Mouse (Mus musculus): ENCODE measurements around the gene Notch1. TPM values are rescaled to one million over a fixed set of nuclear protein-coding genes. Genes with fewer than 3 reads are reported as not detected.

Notch1 gene
- polyA plus RNA-seq, 2 experiments, result 1.7 to 2.1 TPM

DNA sequence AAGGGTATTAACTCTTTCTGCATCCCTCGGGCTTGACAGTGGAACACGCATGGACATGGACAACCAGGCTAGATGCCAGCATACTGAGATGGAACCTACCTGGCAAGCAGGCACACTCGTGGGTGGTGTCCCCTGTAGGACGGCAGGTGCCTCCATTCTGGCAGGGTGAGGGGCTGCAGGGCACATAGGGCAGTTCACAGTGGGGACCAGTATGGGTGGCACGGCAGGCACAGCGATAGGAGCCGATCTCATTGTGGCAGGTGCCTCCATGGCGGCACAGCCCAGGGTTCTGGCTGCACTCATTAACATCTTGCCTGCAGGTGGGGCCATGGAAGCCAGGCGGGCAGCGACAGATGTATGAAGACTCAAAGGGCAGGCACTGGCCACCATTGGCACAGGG is 32.3 kb downstream of the Notch1 start:
- Histone ChIP-seq H3K27me3 (ENCODE audit: control insufficient read depth, insufficient read depth, low read length) (no peaks in the 10 kb centered on the region; the same call in 1 of the 2 replicates), H3K9ac (replicated peaks) (no peak overlapping the region), H3K36me3 (replicated peaks; ENCODE audit: control insufficient read depth, insufficient read depth, low read depth) (no peaks in the 10 kb centered on the region), H3K4me2 (ENCODE audit: low read depth) (no peak overlapping the region), H3K4me1 (replicated peaks; ENCODE audit: control insufficient read depth in 2 of 2, insufficient read depth in 2 of 2, low read length in 1 of 2) (peaks cover 0 to 12% of the 10 kb centered on the region in 2 experiments; a peak in 2 of 4 replicates), H3K4me3 (ENCODE audit: insufficient read depth in 1 of 2, low read depth in 2 of 2, low read length in 2 of 2) (no peak overlapping the region), H3K9me3 (ENCODE audit: control insufficient read depth, low read length) (no peaks in the 10 kb centered on the region), H3K27ac (no peak overlapping the region)
- TF ChIP-seq CTCF (IDR thresholded peaks at IDR 0.05; ENCODE audit: low read depth) (no peak), EP300 (IDR thresholded peaks at IDR 0.05; ENCODE audit: low read depth) (no peak)
- 65% methylated on average over 10 of the region's 10 CpGs for WGBS (ENCODE audit: insufficient replicate concordance)
- ATAC-seq (ENCODE audit: insufficient read depth), result no peak
- DNase-seq (ENCODE audit: low read depth in 3 of 3, low spot score in 3 of 3), result no peak

DNA sequence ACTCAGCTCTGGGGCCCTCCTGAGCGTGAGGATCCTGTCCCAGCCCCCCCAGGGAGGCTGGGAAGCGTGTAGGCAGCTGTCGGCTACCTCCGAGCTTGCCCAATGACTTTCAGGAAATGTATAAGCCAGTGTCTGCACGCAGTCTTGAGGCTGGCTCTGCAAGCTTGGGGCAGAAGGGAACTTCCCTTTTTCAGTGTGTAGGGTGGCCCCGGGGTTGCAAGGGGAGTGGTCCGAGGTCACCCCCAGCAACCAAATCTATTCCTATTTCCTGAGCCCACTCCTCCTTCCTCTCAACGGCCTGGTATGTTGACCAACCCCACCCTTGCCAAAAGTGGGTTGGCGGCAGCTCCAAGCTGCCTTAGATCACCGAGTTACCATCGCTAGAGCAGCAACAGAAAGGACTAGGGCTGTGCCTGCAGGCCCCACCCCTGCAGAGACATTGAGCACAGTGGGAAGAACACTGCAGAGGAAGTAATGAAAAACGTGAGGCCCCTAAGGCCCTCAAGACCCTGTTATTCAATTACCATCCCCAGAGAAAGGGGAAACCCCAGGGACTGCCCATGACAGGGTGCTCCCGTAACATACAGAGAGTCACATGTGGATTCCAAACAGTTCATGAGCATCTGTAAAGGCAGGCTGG is 33.1 kb downstream of the Notch1 start:
- no peaks in the 10 kb centered on the region for H3K36me3 ChIP-seq (replicated peaks; ENCODE audit: control insufficient read depth, insufficient read depth, low read depth)
- TF ChIP-seq EP300 (IDR thresholded peaks at IDR 0.05; ENCODE audit: low read depth), result no peak
- TF ChIP-seq CTCF (IDR thresholded peaks at IDR 0.05; ENCODE audit: low read depth), result no peak
- H3K27ac ChIP-seq, result no peak overlapping the region
- DNase-seq (ENCODE audit: low read depth in 3 of 3, low spot score in 3 of 3) (no peak), ATAC-seq (ENCODE audit: insufficient read depth) (0 out of 2 replicates have a peak, but pooled peaks have one; percentile 38)
- no peak overlapping the region for H3K4me3 ChIP-seq (ENCODE audit: insufficient read depth in 1 of 2, low read depth in 2 of 2, low read length in 2 of 2)
- H3K4me2 ChIP-seq (ENCODE audit: low read depth), result no peak overlapping the region
- no peaks in the 10 kb centered on the region; the same call in 1 of the 2 replicates for H3K27me3 ChIP-seq (ENCODE audit: control insufficient read depth, insufficient read depth, low read length)
- peaks cover 0 to 12% of the 10 kb centered on the region in 2 experiments; a peak in 2 of 4 replicates for H3K4me1 ChIP-seq (replicated peaks; ENCODE audit: control insufficient read depth in 2 of 2, insufficient read depth in 2 of 2, low read length in 1 of 2)
- WGBS (ENCODE audit: insufficient replicate concordance), result 8% methylated on average over 13 of the region's 13 CpGs
- H3K9ac ChIP-seq (replicated peaks), result no peak overlapping the region
- H3K9me3 ChIP-seq (ENCODE audit: control insufficient read depth, low read length), result no peaks in the 10 kb centered on the region

DNA sequence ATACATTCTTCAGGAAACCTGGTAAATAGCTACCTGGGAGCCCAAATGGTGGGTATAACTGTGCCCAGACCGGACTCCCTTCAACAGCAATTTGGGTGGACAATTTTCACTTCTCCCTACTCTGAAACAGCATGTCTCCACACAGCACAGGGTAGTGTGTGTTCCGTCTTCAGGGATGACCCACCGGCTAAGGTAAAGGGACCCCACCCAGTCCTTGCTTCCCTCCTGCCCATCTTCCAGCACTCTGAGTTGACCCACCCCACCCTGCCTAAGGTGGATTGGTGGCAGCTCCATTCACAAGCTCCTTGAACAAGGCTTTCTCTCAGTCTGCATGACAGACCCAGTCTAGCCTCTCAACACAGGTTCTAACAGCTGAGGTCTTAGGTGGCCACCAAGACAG is 33.6 kb downstream of the Notch1 start:
- 41% methylated on average over 3 of the region's 3 CpGs for WGBS (ENCODE audit: insufficient replicate concordance)
- Histone ChIP-seq H3K36me3 (replicated peaks; ENCODE audit: control insufficient read depth, insufficient read depth, low read depth) (no peaks in the 10 kb centered on the region), H3K4me1 (replicated peaks; ENCODE audit: control insufficient read depth in 2 of 2, insufficient read depth in 2 of 2, low read length in 1 of 2) (peaks cover 0 to 11% of the 10 kb centered on the region in 2 experiments; a peak in 2 of 4 replicates), H3K9ac (replicated peaks) (no peak overlapping the region), H3K9me3 (ENCODE audit: control insufficient read depth, low read length) (no peaks in the 10 kb centered on the region), H3K27ac (no peak overlapping the region), H3K27me3 (ENCODE audit: control insufficient read depth, insufficient read depth, low read length) (no peaks in the 10 kb centered on the region; the same call in 1 of the 2 replicates), H3K4me3 (ENCODE audit: insufficient read depth in 1 of 2, low read depth in 2 of 2, low read length in 2 of 2) (no peak overlapping the region), H3K4me2 (ENCODE audit: low read depth) (peak overlapping the region; percentile 6; the same call in 1 of the 2 replicates)
- ATAC-seq (ENCODE audit: insufficient read depth), result no peak
- TF ChIP-seq EP300 (IDR thresholded peaks at IDR 0.05; ENCODE audit: low read depth) (no peak), CTCF (IDR thresholded peaks at IDR 0.05; ENCODE audit: low read depth) (no peak)
- no peak for DNase-seq (ENCODE audit: low read depth in 3 of 3, low spot score in 3 of 3)

DNA sequence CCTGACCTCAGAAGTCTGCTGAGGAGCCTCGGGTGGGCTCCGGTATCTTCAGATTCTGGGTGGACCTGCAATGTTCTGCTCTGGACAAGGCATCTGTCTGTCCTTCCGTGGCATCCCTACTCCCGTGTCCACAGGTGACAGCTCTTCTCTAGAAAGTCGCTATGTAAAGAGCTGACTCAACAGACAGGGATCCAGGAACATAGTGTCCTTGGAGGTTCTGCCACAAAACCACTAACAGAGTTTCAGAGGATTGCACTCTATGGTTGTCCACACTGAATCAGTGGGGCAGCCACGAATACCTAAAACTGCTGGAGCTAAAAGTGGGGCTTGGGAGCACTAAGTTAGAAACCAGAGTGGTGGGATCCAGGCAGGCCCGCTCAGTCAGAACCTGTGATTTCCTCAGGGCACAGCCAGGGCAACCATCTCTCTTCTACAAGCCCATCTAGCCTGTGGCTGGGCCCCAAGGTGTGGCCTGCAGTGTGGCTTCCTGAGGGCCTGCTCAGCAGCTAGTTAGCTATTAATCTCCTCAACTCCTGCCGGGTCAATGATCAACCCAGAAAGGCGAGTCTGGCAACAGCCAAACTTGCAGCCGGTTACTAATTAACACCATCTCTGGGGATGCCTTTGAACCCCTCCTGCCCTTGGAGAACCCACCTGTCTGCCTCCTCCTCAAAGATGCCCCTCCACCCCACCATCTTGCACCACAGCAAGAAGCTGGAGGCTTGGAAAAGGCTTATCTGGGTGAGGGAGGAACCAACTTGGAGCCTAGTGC is 34.6 kb downstream of the Notch1 start:
- Histone ChIP-seq H3K4me2 (ENCODE audit: low read depth) (no peak overlapping the region), H3K4me1 (replicated peaks; ENCODE audit: control insufficient read depth in 2 of 2, insufficient read depth in 2 of 2, low read length in 1 of 2) (peaks cover 0 to 8% of the 10 kb centered on the region in 2 experiments; a peak in 2 of 4 replicates), H3K27ac (no peak overlapping the region), H3K4me3 (ENCODE audit: insufficient read depth in 1 of 2, low read depth in 2 of 2, low read length in 2 of 2) (no peak overlapping the region), H3K27me3 (ENCODE audit: control insufficient read depth, insufficient read depth, low read length) (no peaks in the 10 kb centered on the region), H3K36me3 (replicated peaks; ENCODE audit: control insufficient read depth, insufficient read depth, low read depth) (no peaks in the 10 kb centered on the region), H3K9me3 (ENCODE audit: control insufficient read depth, low read length) (no peaks in the 10 kb centered on the region), H3K9ac (replicated peaks) (no peak overlapping the region)
- ATAC-seq (ENCODE audit: insufficient read depth) (peak; percentile 22; the same call in 1 of the 2 replicates), DNase-seq (ENCODE audit: low read depth in 3 of 3, low spot score in 3 of 3) (no peak)
- TF ChIP-seq EP300 (IDR thresholded peaks at IDR 0.05; ENCODE audit: low read depth), result no peak
- no peak for TF ChIP-seq CTCF (IDR thresholded peaks at IDR 0.05; ENCODE audit: low read depth)
- 49% methylated on average over 10 of the region's 10 CpGs for WGBS (ENCODE audit: insufficient replicate concordance)

DNA sequence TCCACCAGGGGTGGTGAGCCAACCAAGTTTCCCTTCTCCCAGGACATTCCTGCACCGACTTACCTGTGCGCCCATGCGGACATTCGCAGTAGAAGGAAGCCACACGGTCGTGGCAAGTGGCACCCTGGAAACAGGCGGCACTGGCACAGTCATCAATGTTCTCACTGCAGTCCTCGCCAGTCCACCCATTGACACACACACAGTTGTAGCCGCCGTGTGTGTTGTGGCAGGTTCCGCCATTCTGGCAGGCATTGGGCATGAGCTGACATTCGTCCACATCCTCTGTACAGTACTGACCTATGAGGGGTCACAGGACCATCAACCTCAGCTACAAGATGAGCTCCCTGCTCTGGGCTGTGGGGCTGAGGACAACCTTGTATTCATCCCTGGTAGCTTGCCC is 35.6 kb downstream of the Notch1 start:
- DNase-seq (ENCODE audit: low read depth in 3 of 3, low spot score in 3 of 3) (no peak), ATAC-seq (ENCODE audit: insufficient read depth) (no peak)
- no peak overlapping the region for H3K4me3 ChIP-seq (ENCODE audit: insufficient read depth in 1 of 2, low read depth in 2 of 2, low read length in 2 of 2)
- TF ChIP-seq EP300 (IDR thresholded peaks at IDR 0.05; ENCODE audit: low read depth), result no peak
- TF ChIP-seq CTCF (IDR thresholded peaks at IDR 0.05; ENCODE audit: low read depth), result no peak
- no peaks in the 10 kb centered on the region for H3K36me3 ChIP-seq (replicated peaks; ENCODE audit: control insufficient read depth, insufficient read depth, low read depth)
- WGBS (ENCODE audit: insufficient replicate concordance), result 76% methylated on average over 12 of the region's 12 CpGs
- H3K4me1 ChIP-seq (replicated peaks; ENCODE audit: control insufficient read depth in 2 of 2, insufficient read depth in 2 of 2, low read length in 1 of 2), result peaks cover 0 to 8% of the 10 kb centered on the region in 2 experiments; a peak in 2 of 4 replicates
- H3K27ac ChIP-seq, result no peak overlapping the region
- no peaks in the 10 kb centered on the region for H3K9me3 ChIP-seq (ENCODE audit: control insufficient read depth, low read length)
- H3K4me2 ChIP-seq (ENCODE audit: low read depth), result no peak overlapping the region
- no peaks in the 10 kb centered on the region for H3K27me3 ChIP-seq (ENCODE audit: control insufficient read depth, insufficient read depth, low read length)
- no peak overlapping the region for H3K9ac ChIP-seq (replicated peaks)

Data from liver, embryonic 14.5 days (tissue).